In the genomic region with DNA sequence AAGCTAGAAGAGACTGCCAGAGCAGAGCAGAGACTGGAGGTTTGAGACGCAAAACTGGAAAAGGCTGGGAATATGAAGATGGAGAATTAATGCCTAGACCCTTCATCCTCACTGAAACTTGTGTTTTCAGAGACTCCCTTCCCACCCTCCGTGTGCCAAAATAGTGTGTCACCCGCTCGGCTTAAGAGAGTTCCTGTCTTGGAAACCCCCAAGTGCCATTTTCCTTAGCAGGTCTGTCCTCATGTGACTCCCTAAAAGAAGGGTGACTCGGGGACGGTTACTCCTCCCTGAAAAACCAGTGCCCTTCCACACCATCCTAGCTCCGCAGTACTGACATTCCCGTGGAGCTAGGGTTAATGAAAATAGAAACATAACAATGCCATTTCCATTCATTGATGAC, we compare ENCODE assay signal across 8 mouse cellular contexts. TPM values are rescaled to one million over a fixed set of nuclear protein-coding genes. Genes with fewer than 3 reads are reported as not detected.
DNase-seq lines count a peak whose midpoint lies in the region; ATAC-seq and TF ChIP-seq lines count a peak whose summit lies in the region.

No protein-coding gene starts in this region.

- ATAC-seq in megakaryocyte, adult 5-6 weeks (ENCODE audit: poor library complexity, severe bottlenecking), result no peak
- 0 out of 2 replicates have a peak, but pooled peaks have one; percentile 8 for ATAC-seq in limb, embryonic 11.5 days (ENCODE audit: insufficient number of reproducible peaks, low FRiP score, low TSS enrichment, low read depth)

- H3K4me2 ChIP-seq in limb, embryonic 11.5 days (ENCODE audit: low read depth, severe bottlenecking), result peak overlapping the region; percentile 68

- no peaks in the 10 kb centered on the region for H3K9me3 ChIP-seq in megakaryocyte, embryonic 14.5 days
- no peaks in the 10 kb centered on the region for H3K9me3 ChIP-seq in limb, embryonic 11.5 days (ENCODE audit: control insufficient read depth, low read length)

- H3K36me3 ChIP-seq in megakaryocyte, embryonic 14.5 days (replicated peaks; ENCODE audit: low read length), result peaks cover 3% of the 10 kb centered on the region
- no peaks in the 10 kb centered on the region; the same call in 1 of the 2 replicates for H3K36me3 ChIP-seq in limb, embryonic 11.5 days (ENCODE audit: control insufficient read depth, insufficient read depth, low read length)
- H3K36me3 ChIP-seq in small intestine, adult 2 months (ENCODE audit: control insufficient read depth, insufficient read depth, low read length), result no peaks in the 10 kb centered on the region

- H3K27ac ChIP-seq in limb, embryonic 11.5 days (replicated peaks; ENCODE audit: low read depth, low read length), result peak overlapping the region; percentile 5; the same call in 1 of the 2 replicates
- no peak overlapping the region for H3K27ac ChIP-seq in small intestine, adult 2 months (ENCODE audit: insufficient read depth, low read depth, low read length)

- H3K27me3 ChIP-seq in megakaryocyte, embryonic 14.5 days (replicated peaks), result no peaks in the 10 kb centered on the region
- no peaks in the 10 kb centered on the region for H3K27me3 ChIP-seq in limb, embryonic 11.5 days (ENCODE audit: control insufficient read depth, insufficient read depth, low read length)
- peaks cover 5% of the 10 kb centered on the region; the same call in 1 of the 2 replicates for H3K27me3 ChIP-seq in small intestine, adult 2 months (ENCODE audit: control insufficient read depth, insufficient read depth, low read length)

- WGBS in limb, embryonic 11.5 days, result 1% methylated on average over 8 of the region's 8 CpGs
- WGBS in small intestine, adult 2 months, result 4% methylated on average over 8 of the region's 8 CpGs

- no peak for TF ChIP-seq POLR2A in small intestine, adult 2 months (IDR thresholded peaks at IDR 0.05; ENCODE audit: low read depth, low read length)

- H3K4me3 ChIP-seq in megakaryocyte, embryonic 14.5 days (replicated peaks), result peak overlapping the region; percentile 98
- H3K4me3 ChIP-seq in limb, embryonic 11.5 days (ENCODE audit: low read depth, low read length), result peak overlapping the region; percentile 95
- H3K4me3 ChIP-seq in small intestine, adult 2 months (ENCODE audit: low read depth, low read length), result peak overlapping the region; percentile 81

- H3K4me1 ChIP-seq in megakaryocyte, embryonic 14.5 days, result peaks cover 77% of the 10 kb centered on the region
- peaks cover 9% of the 10 kb centered on the region; the same call in 1 of the 2 replicates for H3K4me1 ChIP-seq in limb, embryonic 11.5 days (ENCODE audit: control insufficient read depth, insufficient read depth, low read length)
- H3K4me1 ChIP-seq in small intestine, adult 2 months (ENCODE audit: control insufficient read depth, insufficient read depth, insufficient read length, low read length), result peaks cover 3% of the 10 kb centered on the region; the same call in 1 of the 2 replicates

- peak; percentile 16 for DNase-seq in adrenal gland, adult 2 months
- DNase-seq in adrenal gland, adult (ENCODE audit: inconsistent age in 2 of 2, low spot score in 1 of 2), result no peak
- DNase-seq in limb, embryonic 11.5 days (ENCODE audit: low spot score), result no peak
- DNase-seq in right cerebral cortex, postnatal 14 days, result no peak
- DNase-seq in layer of hippocampus, adult 9-11 months, result no peak

- TF ChIP-seq CTCF in small intestine, adult 2 months (IDR thresholded peaks at IDR 0.05; ENCODE audit: extremely low read depth, insufficient read length, insufficient replicate concordance, low read depth, low read length), result no peak

- peak overlapping the region; percentile 90; the same call in 1 of the 2 replicates for H3K9ac ChIP-seq in limb, embryonic 11.5 days (ENCODE audit: low read length)

RNA-seq across cellular contexts. Expression of gene Uck2, which starts 0.2 kb away (rescaled TPM):
- 100 to 1,000 TPM in 1 of 2 experiments, 10 to 100 TPM in 1; 39.5 to 107 TPM for total RNA-seq in adrenal gland, adult 2 months (2021)
- polyA plus RNA-seq in adrenal gland, adult 2 months (2012; rRNA removed), result 15.8 and 30.4 TPM in 2 replicates
- polyA plus RNA-seq in megakaryocyte, embryonic 14.5 days (2012; ENCODE audit: insufficient read depth, low replicate concordance), result 367 and 525 TPM in 2 replicates
- 71.2 and 79.5 TPM in 2 replicates for total RNA-seq in megakaryocyte, adult 5-6 weeks (2015)
- total RNA-seq in megakaryocyte, adult 5-6 weeks (2017), result 75.3 and 77.6 TPM in 2 replicates
- polyA plus RNA-seq in limb, embryonic 11.5 days (2014; fragmentation: Nextera tagmentation; extraction: Ambion mirVana), result 138 and 143 TPM in 2 replicates
- 11.3 and 26.5 TPM in 2 replicates for polyA plus RNA-seq in small intestine, adult 2 months (2012; rRNA removed)

RNA-seq across cellular contexts. Expression of gene Tmco1, which starts 22.8 kb away (rescaled TPM):
- total RNA-seq in adrenal gland, adult 2 months (2021), result 100 to 1,000 TPM; 141 to 146 TPM
- polyA plus RNA-seq in adrenal gland, adult 2 months (2012; rRNA removed), result 58.7 and 83.4 TPM in 2 replicates
- 15.5 and 56.2 TPM in 2 replicates for polyA plus RNA-seq in megakaryocyte, embryonic 14.5 days (2012; ENCODE audit: insufficient read depth, low replicate concordance)
- total RNA-seq in megakaryocyte, adult 5-6 weeks (2015), result 168 and 194 TPM in 2 replicates
- total RNA-seq in megakaryocyte, adult 5-6 weeks (2017), result 167 and 196 TPM in 2 replicates
- polyA plus RNA-seq in limb, embryonic 11.5 days (2014; fragmentation: Nextera tagmentation; extraction: Ambion mirVana), result 77.0 and 81.5 TPM in 2 replicates
- 9.6 and 20.5 TPM in 2 replicates for polyA plus RNA-seq in small intestine, adult 2 months (2012; rRNA removed)
